Mouse (Mus musculus): ENCODE measurements around the gene Prdx4.

DNA sequence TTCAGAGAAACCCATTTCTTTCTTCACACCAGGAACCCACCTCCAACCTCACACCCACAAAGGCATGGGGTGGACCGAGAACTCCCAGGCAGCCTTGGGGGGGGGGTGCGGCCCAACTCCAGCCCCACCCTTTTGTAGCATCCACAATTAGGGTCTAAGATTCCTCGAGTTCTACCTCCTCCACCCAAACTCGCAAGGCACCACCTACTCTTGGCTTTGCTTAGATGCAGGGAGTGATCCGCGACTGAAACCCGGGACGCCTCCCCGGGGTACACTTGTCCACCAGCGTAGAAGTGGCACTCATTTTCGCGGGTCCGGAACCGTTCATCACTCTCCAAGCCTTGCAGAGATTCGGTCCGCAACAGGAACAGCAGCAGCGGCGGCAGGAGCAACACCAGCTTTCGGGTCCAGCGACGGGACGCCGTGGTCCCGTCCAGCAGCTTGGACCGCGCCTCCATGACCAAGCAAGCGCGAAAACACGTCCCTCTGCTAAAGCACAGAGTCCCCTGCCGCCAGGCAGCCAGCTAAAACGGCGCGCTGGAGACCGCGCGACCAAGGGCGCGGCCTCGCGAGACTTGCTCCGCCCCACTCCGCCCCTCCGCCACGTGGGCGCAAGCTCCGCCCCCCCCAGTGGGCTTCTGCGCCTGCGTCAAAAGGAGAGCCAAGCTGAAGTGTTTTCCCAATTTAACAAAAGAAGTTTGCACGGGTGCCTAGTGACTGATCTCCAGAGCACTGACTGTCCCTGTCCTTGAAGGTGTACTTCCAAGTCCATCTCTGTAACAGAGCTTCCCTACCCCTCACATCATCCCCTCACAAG, 2.4 kb downstream of the Prdx4 start:
- no peak for TF ChIP-seq CTCF (IDR thresholded peaks at IDR 0.05; ENCODE audit: low read depth)
- no peak for TF ChIP-seq EP300 (IDR thresholded peaks at IDR 0.05; ENCODE audit: low read depth)
